Mouse (Mus musculus) lung, postnatal 0 days (tissue): ENCODE measurements at regions not wholly inside any gene's neighbourhood (a gene's known extent, or its start where the extent isn't known, plus 50 kb on each side); places are given as distances from the start of the nearest gene placed in this dataset.

Experiments used
- ATAC-seq: fragments of 200-750 bp; cut with Nextera tagmentation; 2 replicates; pipeline ENCODE4 v1.8.0; 2017; ENCODE audit warnings: moderate library complexity
- DNase-seq: peaks from one replicate; pipeline ENCODE4 v3.0.0-alpha.2; 2016; ENCODE audit warnings: low spot score
- H3K27ac ChIP-seq: fragments of 300-500 bp; sonication (generic); 2 replicates; pipeline ENCODE4 v1.5.1; 2014; ENCODE audit warnings: antibody characterized with exemption, mild to moderate bottlenecking, low read length, mixed read lengths
- H3K27me3 ChIP-seq: fragments of 300-500 bp; sonication (generic); replicated peaks from 2 replicates; pipeline ENCODE4 v1.6.1; 2014; ENCODE audit warnings: low read length, mixed read lengths; ENCODE audit not compliant: insufficient read depth
- H3K36me3 ChIP-seq: fragments of 300-500 bp; sonication (generic); 2 replicates; pipeline ENCODE4 v1.6.1; 2014; ENCODE audit warnings: low read length, mixed read lengths; ENCODE audit not compliant: insufficient read depth
- H3K4me1 ChIP-seq: fragments of 300-500 bp; sonication (generic); 2 replicates; pipeline ENCODE4 v1.6.1; 2014; ENCODE audit warnings: antibody characterized with exemption, low read depth, low read length, mixed read lengths; ENCODE audit not compliant: insufficient read depth
- H3K4me2 ChIP-seq: fragments of 300-500 bp; sonication (generic); replicated peaks from 2 replicates; pipeline ENCODE4 v1.6.1; 2014; ENCODE audit warnings: low read depth, mild to moderate bottlenecking, low read length, moderate library complexity, mixed read lengths
- H3K4me3 ChIP-seq: fragments of 300-500 bp; sonication (generic); 2 replicates; pipeline ENCODE4 v1.5.1; 2014; ENCODE audit warnings: low read depth, low read length
- H3K9ac ChIP-seq: fragments of 300-500 bp; sonication (generic); replicated peaks from 2 replicates; pipeline ENCODE4 v1.6.1; 2014; ENCODE audit warnings: low read depth, mild to moderate bottlenecking
- H3K9me3 ChIP-seq: fragments of 300-500 bp; sonication (generic); 2 replicates; pipeline ENCODE4 v1.6.1; 2016; ENCODE audit warnings: low read length, mixed read lengths
- CTCF ChIP-seq: IDR thresholded peaks from 2 replicates; pipeline ENCODE4 v1.5.1; 2016; ENCODE audit warnings: antibody characterized with exemption, mild to moderate bottlenecking
- EP300 ChIP-seq: IDR thresholded peaks from 2 replicates; pipeline ENCODE4 v1.6.1; 2016; ENCODE audit warnings: antibody characterized with exemption, mild to moderate bottlenecking, control low read depth
- WGBS: fragments of 180-500 bp; shearing (Covaris S2); extraction: QIAGEN DNeasy Blood & Tissue Kit; methylation state at CpG from one replicate; pipeline ENCODE4 v1.1.7; 2014; 5-methylcytosine and 5-hydroxymethylcytosine counted together

- WGBS: 46% methylated on average over 9 of the region's 9 CpGs
- Histone ChIP-seq H3K4me3 (no peak overlapping the region), H3K27ac (no peak overlapping the region), H3K4me1 (no peaks in the 10 kb centered on the region), H3K9ac (no peak overlapping the region), H3K9me3 (no peaks in the 10 kb centered on the region), H3K27me3 (no peaks in the 10 kb centered on the region), H3K36me3 (no peaks in the 10 kb centered on the region), H3K4me2 (no peak overlapping the region)
- peak; percentile 77 for ATAC-seq
- peak; percentile 64 for DNase-seq
- no peak for TF ChIP-seq EP300
- no peak for TF ChIP-seq CTCF
Observed at GRCm38 (mm10) chr12:105092730-105093440, 52.9 kb upstream of the Tcl1b2 start.

DNA sequence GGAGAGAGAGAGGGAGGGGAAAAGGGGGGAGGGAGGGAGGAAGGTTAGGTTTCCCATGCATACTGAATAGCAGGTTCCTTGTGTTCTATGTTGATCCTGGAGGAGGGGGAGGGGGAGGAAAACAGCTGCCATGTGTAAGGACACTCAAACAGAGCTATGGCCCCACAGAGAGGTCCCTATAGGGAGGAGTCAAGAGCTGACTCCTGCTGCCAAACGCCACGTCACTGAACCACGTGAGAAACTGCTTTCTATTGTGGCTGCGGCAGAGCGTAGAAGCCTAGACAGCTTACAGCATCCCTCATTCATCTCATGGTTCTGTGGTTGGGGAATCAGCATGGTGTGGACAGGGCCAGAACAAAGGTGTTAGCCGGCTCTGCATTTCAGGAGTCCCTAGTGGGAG lies 52.3 kb upstream of the Tcl1b2 start:
- H3K4me1 ChIP-seq: no peaks in the 10 kb centered on the region
- no peak overlapping the region for H3K27ac ChIP-seq
- H3K36me3 ChIP-seq: no peaks in the 10 kb centered on the region
- peak; percentile 35 for DNase-seq
- no peaks in the 10 kb centered on the region for H3K9me3 ChIP-seq
- 0 out of 2 replicates have a peak, but pooled peaks have one; percentile 12 for ATAC-seq
- H3K9ac ChIP-seq: no peak overlapping the region
- H3K4me3 ChIP-seq: no peak overlapping the region
- TF ChIP-seq EP300: no peak
- H3K27me3 ChIP-seq: no peaks in the 10 kb centered on the region
- WGBS: 53% methylated on average over 6 of the region's 6 CpGs
- no peak overlapping the region for H3K4me2 ChIP-seq
